Mouse (Mus musculus) common myeloid progenitor, adult 5-6 weeks (primary cell): ENCODE data around the gene Glis1. TPM values are rescaled to one million over a fixed set of nuclear protein-coding genes. Genes with fewer than 3 reads are reported as not detected.
"Not testable (repeated sequence)": the region's sequence is repeated elsewhere in the genome, so short reads cannot be mapped to it uniquely, and the experiment has no call there.

Experiments used
- ATAC-seq: replicated peaks from 2 replicates; pipeline ENCODE4 v1.8.0; 2016; ENCODE audit warnings: low read depth, mild to moderate bottlenecking, moderate TSS enrichment, inconsistent platforms; ENCODE audit not compliant: poor library complexity, severe bottlenecking
- total RNA-seq: library from RNA; stranded (forward); fragments of 200-1000, 187-1606 nt; gene quantifications from 2 replicates; pipeline ENCODE4 v1.2.3, GENCODE M21; 2017

The Glis1 gene
- total RNA-seq, 1 experiment from 2014 or later: not detected

DNA sequence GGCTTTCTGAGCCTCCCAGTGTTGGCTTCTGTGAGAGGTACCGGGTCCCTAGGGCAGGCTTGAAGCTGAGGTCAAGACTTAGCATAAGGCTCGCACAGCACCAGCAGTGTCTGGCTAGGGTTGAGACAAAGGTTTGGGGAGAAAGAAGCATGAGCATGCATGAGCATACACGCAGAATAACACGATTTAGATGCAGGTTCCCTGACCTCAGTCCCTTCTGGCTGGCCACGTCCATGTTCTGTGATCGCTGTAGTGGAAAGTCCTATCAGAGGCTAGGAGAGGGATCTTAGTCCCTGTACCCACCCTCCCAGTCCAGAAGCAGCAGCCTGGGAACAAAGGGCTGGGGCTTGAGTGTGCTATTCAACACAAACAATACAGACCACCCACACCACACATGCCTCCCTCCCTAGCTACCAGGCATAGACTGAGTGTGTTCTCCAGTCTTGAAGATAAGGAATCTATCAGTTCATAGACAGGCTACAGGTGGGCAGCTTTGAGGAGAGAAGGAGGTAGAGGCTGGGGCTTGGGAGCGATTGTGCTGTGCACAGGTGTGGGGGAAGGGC is 134.6 kb downstream of the Glis1 start:
- ATAC-seq: no peak

DNA sequence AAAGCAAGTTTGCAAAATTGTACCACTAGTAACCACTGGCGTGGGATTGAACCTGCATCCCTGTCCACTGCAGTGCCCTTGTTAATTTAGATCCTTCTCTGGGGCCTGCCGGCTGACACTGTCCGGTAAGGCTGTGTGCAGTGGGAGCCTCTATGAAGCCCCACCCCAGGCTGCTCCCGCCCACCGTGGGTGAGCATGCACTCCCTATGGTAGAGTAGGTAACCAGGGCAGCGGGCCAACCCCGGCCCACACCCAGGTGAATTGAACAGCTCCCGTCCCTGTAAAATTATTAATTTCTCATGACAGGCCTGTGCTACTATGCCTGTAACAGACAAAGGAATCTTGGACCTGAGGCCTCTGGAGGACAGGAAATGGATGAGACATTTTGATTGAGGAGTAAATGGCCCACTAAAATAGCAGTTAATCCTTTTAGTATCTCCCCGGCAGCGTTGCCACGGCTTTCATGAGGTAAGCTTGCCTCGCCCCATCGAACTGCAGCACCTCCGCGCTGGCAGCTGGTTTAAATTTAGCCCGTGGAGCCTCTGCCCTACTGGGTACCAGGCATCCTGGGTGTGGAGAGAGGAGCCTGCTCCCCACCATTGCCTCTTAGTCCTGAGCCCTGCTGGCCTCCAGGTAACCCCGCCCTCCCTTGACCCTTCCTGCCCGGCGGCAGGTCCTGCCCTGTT is 136.1 kb downstream of the Glis1 start:
- no peak for ATAC-seq

DNA sequence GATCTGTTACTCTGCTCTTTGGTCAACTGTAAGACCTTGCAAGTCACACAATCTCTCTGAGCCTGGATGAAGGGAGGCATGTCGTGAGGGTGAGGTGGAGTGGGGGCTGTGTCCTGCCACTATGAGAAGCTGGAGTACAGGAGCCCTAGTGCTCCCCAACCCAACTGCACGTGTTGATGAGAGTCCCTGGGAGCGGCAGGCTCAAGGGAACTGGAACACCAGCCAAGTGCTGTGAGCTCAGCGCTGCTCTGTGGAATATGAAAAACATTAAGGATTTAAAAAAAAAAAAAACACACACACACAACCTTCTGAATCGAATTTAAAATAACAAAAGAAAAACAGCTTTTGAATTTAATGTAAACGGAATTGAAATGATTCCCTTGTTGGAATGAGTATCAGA is 141.4 kb downstream of the Glis1 start:
- ATAC-seq: no peak

DNA sequence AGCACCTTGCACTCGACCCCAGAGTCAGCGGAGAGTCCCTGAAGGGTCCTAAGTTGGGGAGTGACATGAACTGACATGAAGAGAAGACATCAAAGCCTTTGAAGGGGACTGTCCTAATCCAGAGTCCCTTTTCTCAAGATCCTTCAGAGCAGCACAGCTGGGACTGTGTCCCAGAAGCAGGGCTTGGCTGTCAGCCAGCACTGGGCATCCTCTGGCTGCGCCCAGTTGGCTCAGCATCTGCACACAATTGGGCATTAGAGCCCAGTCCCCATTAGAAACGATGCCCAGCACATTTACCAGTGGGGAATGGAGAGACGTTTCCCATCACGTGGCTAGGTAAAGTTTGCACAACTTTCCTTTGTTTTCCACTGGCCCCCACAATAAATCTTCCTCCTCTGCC is 142.4 kb downstream of the Glis1 start:
- no peak for ATAC-seq

DNA sequence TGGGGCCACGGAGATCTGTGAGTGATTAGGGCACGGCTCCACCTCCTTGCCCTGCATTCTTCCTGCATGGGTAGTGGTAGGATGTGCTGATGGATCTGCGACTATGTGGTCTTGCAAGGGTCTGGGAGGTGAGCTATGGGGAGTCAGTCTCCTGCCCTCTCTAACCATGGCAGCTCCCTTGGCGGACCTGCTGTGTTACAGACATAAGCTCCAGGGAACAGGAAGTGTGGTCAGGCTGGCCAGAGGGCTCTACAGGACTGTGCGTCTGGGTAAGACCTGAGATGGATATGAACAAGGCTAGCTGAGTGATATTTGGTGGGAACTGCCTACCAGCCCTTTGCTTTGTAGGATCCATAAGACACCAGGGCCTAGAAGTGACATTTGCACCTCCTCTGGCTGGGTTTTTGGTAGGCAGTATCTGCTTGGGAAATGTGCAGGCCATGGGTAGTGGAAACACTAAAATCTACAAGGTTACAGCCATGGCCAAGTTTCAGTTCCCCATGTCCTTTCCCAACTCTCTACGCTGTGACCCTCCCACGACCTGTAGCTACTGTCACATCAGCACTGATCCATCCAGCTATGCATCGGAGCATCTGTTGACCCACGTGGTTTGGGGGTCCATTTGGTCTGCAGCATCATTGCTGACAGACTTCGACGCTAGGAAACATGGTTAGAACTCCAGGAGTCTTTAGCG is 142.9 kb downstream of the Glis1 start:
- ATAC-seq: peak; percentile 79

DNA sequence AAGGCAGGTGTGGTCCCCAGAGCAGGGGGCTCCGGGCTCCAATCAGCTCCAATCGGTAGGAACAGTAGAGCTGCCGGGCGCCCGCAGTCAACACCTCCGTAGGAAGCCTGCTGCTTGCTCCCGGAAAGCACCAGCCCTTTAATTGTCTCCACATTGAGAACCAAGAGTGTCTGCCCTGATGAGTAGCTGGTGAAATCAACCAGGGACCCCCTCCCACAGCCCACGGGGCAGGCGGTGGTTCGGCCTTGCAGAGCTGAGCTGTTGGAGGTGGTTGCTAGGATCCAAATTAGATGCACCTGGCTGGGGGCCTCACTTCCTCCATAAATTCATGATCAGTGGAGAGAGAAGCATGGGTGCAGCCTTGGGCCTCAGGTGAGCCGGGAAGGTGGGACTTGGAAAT is 146.5 kb downstream of the Glis1 start:
- no peak for ATAC-seq

DNA sequence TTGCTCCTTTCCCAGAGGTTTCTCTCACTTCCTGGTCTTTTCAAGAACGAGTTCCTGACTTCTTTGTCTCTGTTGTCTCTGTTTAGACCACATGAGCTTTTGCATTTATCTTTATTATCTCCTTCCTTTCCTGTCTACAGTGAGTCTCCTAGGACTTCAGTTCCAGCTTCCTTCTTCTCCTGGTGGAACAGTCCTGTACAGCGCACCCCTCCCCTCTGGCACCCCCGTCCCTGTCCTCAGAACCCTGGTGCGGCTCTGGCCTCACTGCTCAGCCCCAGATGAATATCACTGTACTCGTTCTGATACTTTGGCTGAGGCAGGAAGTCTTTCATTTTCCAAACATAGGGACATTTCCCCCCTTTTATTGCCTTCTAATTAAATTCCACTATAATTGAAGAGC is 152.0 kb downstream of the Glis1 start:
- no peak for ATAC-seq

DNA sequence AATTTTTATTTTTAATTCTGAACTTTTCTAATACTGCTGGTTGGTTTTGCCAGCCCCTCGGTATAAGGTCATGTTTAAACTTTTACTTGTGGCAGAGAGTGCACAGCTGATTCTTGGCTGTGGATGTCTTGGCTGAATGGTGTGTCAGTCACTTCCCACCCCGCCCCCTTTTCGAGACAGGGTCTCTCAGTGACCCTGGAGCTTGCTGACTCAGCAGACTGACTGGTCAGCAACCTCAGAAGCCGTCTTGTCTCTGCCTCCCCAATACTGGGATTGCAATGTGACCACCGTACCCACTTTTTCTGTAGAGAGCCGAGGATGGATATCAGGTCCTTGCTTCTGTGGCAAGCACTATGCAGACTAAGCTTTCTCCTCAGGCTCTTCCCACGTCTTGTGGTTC is 154.2 kb downstream of the Glis1 start:
- no peak for ATAC-seq

DNA sequence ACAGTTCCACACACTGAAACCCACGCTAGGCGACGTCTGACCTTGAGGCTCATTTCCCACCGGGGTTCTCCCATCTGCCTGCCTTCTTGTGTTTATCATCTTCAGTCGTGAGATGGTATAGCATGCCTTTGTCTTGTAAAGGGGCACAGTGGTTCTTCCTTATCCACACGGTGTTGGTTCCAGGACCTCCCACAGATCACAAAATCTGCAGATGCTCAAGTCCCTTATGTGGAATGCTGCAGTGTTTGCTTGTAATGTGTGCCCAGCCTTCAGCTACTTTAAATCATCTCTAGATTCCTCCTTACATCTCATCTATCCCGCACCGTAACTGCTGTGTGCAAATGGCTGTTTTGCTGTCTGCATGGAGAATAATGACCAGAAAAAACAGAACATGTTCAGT is 154.7 kb downstream of the Glis1 start:
- ATAC-seq: no peak

DNA sequence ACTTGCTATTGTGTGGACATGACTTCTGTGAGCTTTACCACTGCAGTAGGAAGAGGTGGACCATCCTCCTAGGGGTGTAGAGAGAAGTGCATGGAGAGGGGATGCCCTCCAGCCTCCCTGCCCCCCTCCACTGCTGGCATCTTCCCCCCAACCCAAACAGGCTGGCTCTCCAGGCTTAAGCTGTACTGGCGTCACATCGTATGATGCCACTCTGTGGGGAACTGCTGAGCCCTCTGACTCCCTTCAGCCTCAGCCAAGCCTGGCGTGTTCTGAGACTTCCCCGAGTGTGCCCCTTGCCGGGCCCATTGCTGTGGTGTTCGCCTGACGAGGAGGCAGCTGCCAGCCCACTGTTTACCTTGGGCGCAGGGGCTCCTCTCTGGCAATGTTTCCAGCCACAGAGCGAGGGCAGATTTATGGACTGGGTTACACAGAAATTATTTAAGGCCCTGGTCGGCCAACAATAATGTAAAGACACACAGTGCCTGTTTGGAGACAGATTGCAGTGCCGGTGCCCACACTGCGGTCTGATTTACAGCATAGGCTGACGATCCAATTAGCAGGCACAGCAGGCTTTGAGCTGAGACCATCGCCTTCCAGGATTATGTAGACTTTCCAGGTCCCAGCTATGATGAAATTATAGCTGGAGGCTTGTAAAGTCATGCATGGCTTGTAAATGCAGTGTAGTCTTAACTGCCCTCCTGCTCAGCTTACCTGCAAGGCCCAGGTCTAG is 156.6 kb downstream of the Glis1 start:
- ATAC-seq: no peak

DNA sequence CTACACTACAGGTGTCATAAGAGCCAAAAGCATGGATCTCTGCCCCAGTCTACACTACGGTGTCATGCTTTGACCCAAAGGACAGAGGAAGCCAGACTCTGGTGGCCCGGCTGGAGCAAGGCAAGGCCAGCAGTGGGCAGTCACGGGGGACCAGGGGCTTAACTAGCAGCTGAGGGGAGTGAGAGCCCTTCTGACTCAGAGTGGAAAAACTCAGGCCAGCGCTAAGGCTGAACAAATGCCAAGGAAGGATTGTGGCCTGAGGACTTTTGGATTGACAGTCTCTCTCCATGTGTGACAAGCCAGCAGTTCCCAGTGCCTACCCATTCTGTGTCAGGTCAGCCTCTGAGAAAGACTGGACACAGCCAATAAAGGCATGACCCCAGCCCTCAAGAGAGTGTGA is 159.0 kb downstream of the Glis1 start:
- ATAC-seq: no peak

DNA sequence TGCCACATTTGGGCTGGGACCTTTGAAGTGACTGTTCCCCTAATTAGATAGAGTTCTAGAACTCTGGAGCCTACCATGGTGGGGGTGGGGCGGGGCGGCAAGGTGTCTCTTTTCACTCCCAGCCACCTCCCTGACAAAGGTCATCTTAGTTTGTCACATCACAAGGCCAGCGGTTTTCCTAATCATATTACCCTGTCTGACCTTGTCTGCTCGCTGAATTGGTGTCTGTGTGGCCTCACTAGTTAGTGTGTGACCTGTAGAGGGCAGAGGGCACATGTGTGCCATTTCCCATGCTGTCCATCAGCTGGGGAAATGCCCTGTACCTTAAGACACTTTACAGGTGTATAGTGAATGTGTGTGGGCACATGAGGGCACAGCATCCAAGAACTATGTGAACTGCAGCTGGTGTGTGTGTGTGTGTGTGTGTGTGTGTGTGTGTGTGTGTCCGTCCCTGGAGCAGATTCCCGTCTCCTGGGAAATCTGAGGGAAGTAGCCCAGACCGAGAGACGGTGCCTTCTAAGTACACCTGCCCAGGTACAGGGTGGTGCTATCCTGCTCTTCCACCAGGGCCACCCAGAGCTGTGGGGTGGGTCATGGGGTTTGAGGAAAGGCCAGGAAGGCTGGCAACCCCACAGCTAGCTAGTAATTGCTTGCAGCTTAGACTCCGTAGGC is 163.0 kb downstream of the Glis1 start:
- ATAC-seq: no peak

DNA sequence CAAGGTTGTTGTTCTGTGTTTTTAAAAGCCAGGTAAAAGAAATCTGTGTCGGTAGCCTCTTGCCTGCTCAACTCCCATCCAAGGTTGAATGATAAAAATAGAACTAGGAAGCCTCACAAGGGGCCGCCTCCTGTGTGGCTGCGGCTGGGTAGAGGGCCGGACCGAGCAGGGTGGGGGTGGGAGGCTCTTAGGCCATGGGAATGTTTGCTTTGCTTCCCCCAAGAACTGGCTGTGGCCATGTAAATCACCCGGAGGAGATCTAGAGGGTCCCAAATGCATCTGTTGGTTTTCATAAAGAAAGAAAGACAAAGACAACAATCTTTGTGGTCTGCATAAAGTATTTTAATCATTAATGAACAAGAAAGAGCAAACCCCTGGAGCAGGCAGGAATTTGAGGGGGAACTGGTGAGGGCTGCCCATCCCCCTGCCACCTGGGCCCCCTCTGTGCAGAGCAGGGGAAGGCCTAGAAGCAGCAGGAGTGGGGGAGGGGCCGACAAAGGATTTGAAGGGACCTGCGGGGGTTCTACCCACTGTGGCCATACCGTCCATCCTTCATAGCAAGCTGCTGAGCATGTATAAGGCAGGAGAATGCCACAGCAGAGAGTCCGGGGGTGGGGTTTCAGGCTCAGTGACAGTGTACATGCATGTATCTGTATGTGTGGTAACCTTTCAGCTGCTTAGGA is 163.6 kb downstream of the Glis1 start:
- ATAC-seq: no peak

DNA sequence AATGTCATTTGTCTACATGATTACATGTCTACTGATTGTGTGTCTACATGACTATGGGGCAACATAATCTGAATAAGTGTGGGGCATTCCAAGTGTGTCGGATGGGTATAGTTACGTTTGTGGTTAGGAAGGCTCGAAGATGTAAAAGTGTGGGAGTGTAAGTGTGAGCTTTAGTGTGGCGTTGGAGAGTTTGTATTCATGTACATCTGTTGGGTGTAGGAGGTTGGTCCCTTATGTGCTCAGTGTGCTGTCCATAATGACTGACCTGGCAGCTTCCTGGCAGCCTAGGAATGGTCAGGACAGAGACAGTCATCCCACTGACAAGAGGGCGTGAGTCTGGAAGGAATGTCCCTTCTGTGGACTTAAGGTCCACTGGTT is 164.2 kb downstream of the Glis1 start:
- not testable (repeated sequence) for ATAC-seq

DNA sequence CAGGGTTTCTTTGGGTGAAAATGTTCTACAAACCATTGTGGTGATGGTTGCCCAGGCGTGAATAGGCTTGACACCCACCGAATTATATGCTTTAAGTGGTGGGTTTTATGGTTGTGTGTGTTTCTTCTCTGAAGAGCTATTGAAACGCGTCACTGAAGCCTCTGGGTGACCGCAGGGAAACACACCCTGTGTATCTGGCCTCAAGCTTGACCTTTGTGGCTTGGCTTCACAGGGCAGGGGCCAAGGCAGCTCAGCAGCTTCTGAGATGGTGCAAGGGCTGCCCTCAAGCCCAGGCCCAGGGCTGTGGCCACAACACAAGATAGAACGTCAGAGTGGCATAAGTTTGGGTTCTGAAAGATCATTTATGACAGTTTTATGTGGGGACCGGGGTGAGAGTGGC is 167.9 kb downstream of the Glis1 start:
- ATAC-seq: no peak

DNA sequence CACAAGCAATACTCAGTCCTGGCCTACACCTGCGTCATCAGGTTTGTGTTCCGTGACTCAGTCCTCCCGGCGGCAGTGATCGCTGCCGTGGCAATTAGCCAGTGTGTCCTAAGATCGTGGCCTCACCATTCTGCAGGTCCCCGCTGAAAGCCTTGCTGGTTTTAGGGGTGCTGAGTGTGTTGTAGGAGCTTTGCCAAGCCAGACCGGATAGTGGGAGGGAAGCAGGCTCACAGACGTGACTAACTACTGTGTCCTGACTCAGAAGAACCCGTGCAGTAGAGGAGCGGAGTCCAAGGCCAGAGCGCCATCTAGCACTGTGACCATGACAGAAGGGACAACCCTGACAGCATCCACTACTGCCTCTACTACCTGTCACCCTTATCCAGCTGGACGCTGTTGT is 168.4 kb downstream of the Glis1 start:
- no peak for ATAC-seq

DNA sequence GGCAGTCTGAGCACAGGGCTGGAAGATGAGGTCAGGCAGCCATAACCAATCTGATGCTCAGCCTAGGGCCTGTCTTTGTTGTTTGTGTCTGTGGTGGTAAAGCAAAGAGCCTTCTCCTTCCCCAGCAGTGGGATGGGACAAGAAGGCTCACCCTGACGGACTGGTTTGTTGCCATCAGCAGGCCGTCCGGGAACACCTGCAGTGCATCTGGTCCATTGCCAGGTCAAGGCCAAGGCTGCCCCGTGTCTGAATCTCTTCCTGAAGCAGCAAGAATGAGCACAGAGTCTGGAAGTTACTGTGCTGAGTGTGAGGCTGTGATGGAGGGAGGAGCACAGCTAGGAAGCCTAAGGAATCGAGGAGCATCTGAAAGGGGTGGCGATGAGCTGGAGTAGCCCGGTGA is 168.8 kb downstream of the Glis1 start:
- ATAC-seq: no peak

DNA sequence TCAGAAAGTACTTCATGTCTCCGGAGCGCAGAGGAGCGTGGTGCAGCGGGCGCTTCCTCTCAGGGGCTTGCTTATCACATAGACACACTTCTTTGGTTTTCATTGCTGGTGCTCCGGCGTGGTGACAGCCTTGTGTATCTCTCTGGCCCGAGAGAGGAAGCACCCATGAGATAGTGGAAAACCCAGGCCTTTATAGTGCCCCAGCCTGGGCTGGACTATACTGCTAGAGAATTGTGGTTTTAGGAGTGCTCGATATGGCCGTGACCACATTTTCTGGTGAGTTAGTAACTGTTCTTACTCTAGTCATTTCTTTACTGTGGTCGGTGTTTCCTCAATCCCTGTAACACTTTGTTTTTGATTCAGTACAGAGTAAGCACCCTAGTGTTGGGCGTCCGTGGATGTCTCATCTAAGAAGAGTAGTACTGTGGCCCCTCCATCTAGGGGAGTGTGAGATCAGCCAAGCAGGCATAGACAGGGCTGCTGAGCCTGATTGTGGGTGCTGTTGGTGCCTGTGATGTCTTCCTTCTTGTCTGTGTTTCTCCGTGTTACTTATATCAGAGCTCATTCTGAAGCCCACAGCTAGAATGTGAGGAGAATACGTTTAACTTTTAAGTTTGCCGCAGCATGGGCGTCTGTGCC is 171.7 kb downstream of the Glis1 start:
- peak; percentile 96 for ATAC-seq

DNA sequence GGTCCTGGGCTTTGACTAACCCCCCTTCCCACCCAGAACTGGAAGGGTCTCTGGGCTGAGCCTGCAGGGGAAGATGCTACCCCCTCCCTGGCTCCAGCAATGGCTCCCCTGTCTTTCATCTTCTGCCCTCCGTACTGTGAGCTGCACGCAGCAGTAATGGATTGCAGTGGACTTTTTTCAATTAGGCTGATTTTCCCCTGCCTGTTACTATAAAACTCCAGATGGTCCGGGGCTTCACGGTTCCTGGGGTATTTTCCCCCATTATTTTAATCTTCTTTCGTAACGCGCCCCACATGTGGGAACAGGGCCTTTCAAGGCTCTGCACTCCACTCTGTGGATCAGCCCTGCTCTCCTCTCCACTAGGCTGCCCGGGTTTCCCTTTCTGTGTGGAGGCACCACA is 175.4 kb downstream of the Glis1 start:
- no peak for ATAC-seq
